Comparison of ENCODE assay signal across 8 mouse cellular contexts in genomic region chr5:76588551-76589283, GRCm38 (mm10). TPM values are rescaled to one million over a fixed set of nuclear protein-coding genes. Genes with fewer than 3 reads are reported as not detected.
DNase-seq lines count a peak whose midpoint lies in the region; ATAC-seq lines count a peak whose summit lies in the region.

Gene Cep135, plus strand, starts transcription at chr5:76588698.

- peak within 1 kb of the TSS; percentile 92 for H3K9ac ChIP-seq in intestine, embryonic 16.5 days (ENCODE audit: low read depth, low read length)
- peak within 1 kb of the TSS; percentile 92 for H3K9ac ChIP-seq in midbrain, embryonic 11.5 days (ENCODE audit: low read length)

- peak within 1 kb of the TSS; percentile 87 for H3K4me3 ChIP-seq in intestine, embryonic 16.5 days (ENCODE audit: low read length)
- H3K4me3 ChIP-seq in midbrain, embryonic 11.5 days (ENCODE audit: low read depth, low read length) = peak within 1 kb of the TSS; percentile 74

- peak within 1 kb of the TSS; percentile 93 for H3K27ac ChIP-seq in intestine, embryonic 16.5 days (ENCODE audit: low read length)
- peak within 1 kb of the TSS; percentile 77; the same call in 1 of the 2 replicates for H3K27ac ChIP-seq in midbrain, embryonic 11.5 days (ENCODE audit: low read depth, low read length)

- no peaks in the 10 kb centered on the region for H3K9me3 ChIP-seq in intestine, embryonic 16.5 days (ENCODE audit: control insufficient read depth, low read length)
- H3K9me3 ChIP-seq in midbrain, embryonic 11.5 days (ENCODE audit: control insufficient read depth, low read length) = no peaks in the 10 kb centered on the region

- H3K4me1 ChIP-seq in intestine, embryonic 16.5 days (ENCODE audit: control insufficient read depth, insufficient read depth, low read length) = 0 out of 2 replicates have a peak, but pooled peaks cover 2% of the 10 kb centered on the region
- peaks cover 9% of the 10 kb centered on the region for H3K4me1 ChIP-seq in midbrain, embryonic 11.5 days (ENCODE audit: control insufficient read depth, insufficient read depth, low read length)

- under 1% methylated on average over 91 of the region's 92 CpGs for WGBS in intestine, embryonic 16.5 days
- WGBS in midbrain, embryonic 11.5 days = under 1% methylated on average over 77 of the region's 92 CpGs

- ATAC-seq in intestine, embryonic 16.5 days = peak; percentile 99
- peak; percentile 97 for ATAC-seq in midbrain, embryonic 11.5 days (ENCODE audit: low FRiP score)

- peak; percentile 97 for DNase-seq in adrenal gland, postnatal 10 days
- DNase-seq in embryo, embryonic 11.5 days (ENCODE audit: low read depth, low spot score) = peak; percentile 75
- DNase-seq in gastrocnemius, postnatal 36 days = peak; percentile 83 to 89
- DNase-seq in left cerebral cortex, postnatal 4 days = peak; percentile 94
- peak; percentile 99 for DNase-seq in midbrain, embryonic 11.5 days (ENCODE audit: low spot score, missing footprints)
- peak; percentile 92 for DNase-seq in right cerebral cortex, postnatal 4 days
- peak; percentile 86 for DNase-seq in yolk sac, embryonic 10.5 days (ENCODE audit: low spot score)

- intact Hi-C loops in gastrocnemius, postnatal 36 days (cut with DNase I) = loop anchor here (1.0 kb wide), 1 partner anchor 255 kb away; no protein-coding TSS in a partner anchor
- intact Hi-C loops in left cerebral cortex, postnatal 4 days (cut with DNase I) = loop anchor here (5.0 kb wide), 1 partner anchor 254 kb away; no protein-coding TSS in a partner anchor

- H3K4me2 ChIP-seq in intestine, embryonic 16.5 days (ENCODE audit: low read depth, low read length) = peak within 1 kb of the TSS; percentile 61
- H3K4me2 ChIP-seq in midbrain, embryonic 11.5 days = peak within 1 kb of the TSS; percentile 64

- H3K36me3 ChIP-seq in intestine, embryonic 16.5 days (ENCODE audit: control insufficient read depth, insufficient read depth, low read length) = 0 out of 2 replicates have a peak, but pooled peaks cover 4% of the 10 kb centered on the region
- H3K36me3 ChIP-seq in midbrain, embryonic 11.5 days (ENCODE audit: control insufficient read depth, insufficient read depth, low read length) = 0 out of 2 replicates have a peak, but pooled peaks cover 7% of the 10 kb centered on the region

- no peaks in the 10 kb centered on the region for H3K27me3 ChIP-seq in intestine, embryonic 16.5 days (replicated peaks; ENCODE audit: control insufficient read depth, insufficient read depth, low read length)
- no peaks in the 10 kb centered on the region for H3K27me3 ChIP-seq in midbrain, embryonic 11.5 days (ENCODE audit: control insufficient read depth, insufficient read depth, low read length)

RNA-seq across cellular contexts. Expression of gene Cep135, which starts in this region (rescaled TPM):
- 1 to 10 TPM; 5.7 to 6.8 TPM for total RNA-seq in adrenal gland, postnatal 10 days (2021)
- total RNA-seq in gastrocnemius, postnatal 36 days (2021) = 1 to 10 TPM in 1 of 2 experiments, under 1 TPM in 1; 0.86 to 1.0 TPM
- 3.9 and 4.8 TPM in 2 replicates for polyA plus RNA-seq in intestine, embryonic 16.5 days (2015; fragmentation: Nextera tagmentation; extraction: Ambion mirVana)
- 1 to 10 TPM; 8.9 to 10.0 TPM for total RNA-seq in left cerebral cortex, postnatal 4 days (2021)
- 11.1 TPM in 2 replicates for polyA plus RNA-seq in midbrain, embryonic 11.5 days (2014; fragmentation: Nextera tagmentation; extraction: Ambion mirVana)

Comparison
In these comparisons a context has a peak if more than half of its experiments do, and no peak if none do; other contexts are left out.
1. Peak in every context shown above with its lines: DNase-seq, ATAC-seq, H3K4me3 ChIP-seq and H3K27ac ChIP-seq.